Mouse (Mus musculus) ovary, postnatal 36 days (tissue): ENCODE results near the gene Cldn3.
A peak's percentile ranks its signal among the peaks of the same experiment; 100 is the strongest.
"Not testable (repeated sequence)": the region's sequence is repeated elsewhere in the genome, so short reads cannot be mapped to it uniquely, and the experiment has no call there.

Experiments used
- DNase-seq: peaks from one replicate; pipeline ENCODE4 v3.0.0; 2022; ENCODE audit warnings: low spot score, mixed read lengths

Cldn3 gene

DNA sequence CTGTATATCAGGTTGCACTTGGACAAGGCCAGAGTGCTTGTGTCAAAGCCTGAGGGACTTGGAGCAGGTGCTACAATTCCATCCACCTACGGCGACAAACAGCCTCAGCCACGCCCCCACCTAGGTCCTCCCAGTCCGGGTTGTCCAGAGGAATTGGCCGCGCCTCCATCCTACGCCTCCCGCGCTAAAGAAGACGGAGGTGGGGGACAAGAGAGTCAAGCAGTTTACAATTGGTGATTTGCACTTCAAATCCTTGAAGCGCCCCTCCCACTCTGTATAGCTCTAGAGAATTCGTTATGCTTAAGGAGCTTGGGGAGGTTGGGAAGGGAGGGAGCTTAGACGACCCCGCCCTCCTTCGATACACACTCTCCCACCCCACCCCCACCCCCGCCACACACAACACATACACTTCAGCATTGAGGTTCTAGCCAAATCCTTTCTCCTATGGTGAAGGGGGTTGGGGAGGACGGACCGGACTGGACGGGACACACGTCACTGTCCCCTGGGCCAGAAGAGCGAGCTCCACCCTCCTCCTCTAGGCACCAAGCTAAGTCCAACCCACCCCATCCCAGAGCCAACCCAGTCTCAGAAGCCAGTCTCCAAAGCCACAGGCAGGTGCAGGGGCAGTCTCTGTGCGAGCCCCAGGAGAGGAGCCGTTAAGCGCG lies at the start of gene Cldn3:
Gene Cldn3 (plus strand): TSS at position 582 of the 665 bp plus-strand sequence.
- peak; percentile 62 for DNase-seq

DNA sequence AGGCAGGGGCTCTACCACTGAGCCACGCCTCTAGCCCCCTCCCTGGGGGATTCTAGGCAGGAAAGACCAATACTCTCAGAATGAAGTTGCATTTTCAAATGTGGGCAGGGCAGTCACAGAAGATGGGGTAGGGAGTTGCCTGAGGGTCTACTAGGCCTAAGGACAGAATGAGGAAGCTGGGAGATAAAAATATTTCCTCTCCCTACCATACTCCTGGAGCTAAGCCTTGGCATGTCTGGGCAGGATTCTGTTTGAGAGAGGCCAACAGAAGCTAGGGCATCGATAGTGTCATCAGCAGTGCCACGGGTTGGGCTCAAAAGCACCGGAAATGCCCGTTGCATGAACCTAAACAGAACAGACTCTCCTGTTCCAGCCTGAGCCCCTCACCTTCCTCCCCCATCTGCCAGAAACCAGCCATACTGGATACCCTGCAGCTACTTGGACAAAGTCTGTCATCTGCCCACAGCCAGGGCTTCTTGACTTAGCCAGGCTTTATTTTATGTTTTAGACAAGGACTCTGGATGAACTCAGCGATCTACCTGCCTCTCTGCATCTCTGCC lies 49.3 kb upstream of the Cldn3 start:
- DNase-seq = no peak

DNA sequence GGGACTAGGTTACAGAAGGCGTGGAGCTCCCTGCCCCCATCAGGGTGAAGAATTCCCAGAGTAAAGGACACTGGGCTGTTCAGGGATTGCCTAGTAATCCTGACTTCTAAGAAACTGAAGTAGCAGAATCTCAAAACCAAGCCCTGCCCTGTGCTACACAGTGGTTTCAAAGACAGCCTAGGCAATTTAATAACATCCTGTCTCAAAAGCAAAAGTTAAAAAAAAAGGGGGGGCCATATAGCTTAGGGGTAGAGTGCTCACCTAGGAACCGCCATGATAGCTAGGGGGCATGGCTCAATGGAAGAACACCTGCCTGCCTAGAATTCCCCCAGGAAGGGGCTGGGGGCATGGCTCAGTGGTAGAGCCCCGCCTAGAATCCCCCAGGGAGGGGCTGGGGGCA lies 46.9 kb upstream of the Cldn3 start:
- DNase-seq = no peak

DNA sequence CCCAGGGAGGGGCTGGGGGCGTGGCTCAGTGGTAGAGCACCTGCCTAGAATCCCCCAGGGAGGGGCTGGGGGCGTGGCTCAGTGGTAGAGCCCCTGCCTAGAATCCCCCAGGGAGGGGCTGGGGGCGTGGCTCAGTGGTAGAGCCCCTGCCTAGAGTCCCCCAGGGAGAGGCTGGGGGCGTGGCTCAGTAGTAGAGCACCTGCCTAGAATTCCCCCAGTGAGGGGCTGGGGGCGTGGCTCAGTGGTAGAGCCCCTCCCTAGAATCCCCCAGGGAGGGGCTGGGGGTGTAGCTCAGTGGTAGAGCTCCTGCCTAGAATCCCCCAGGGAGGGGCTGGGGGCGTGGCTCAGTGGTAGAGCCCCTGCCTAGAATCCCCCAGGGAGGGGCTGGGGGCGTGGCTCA lies 46.5 kb upstream of the Cldn3 start:
- DNase-seq = not testable (repeated sequence)

DNA sequence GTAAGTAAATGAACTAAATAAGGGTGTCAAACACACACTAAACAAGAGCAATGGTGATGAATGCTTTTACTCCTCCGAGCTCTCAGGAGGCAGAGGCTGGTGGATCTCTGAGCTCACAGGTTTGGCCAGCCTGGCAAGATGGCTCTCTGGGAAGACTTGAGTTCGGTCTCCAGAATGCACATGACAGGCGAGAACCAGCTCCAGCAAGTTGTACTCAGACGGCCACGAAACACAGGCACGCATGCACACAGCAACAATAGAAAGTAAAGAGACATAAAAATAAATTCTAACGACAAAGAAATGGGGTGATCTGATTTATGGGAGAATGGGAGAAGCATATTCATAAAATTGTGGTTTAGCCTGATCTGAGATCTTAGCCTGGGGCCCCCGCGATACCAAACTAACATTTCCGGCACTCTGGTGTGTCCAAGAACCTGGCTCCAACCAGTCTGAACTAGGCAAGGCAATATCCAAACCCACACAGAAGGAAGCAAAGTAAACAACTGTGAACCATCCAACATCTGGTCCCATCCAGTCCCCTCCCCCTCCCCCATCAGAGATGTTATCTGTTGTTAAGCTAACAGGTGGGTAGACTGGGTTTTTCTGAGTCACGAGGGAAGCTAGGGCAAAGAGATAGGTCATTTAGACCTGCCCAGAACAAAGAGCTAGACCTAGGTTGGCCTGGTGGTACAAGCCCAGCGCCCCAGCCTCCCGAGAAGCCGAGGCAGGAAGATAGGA lies 44.4 kb upstream of the Cldn3 start:
- no peak for DNase-seq

DNA sequence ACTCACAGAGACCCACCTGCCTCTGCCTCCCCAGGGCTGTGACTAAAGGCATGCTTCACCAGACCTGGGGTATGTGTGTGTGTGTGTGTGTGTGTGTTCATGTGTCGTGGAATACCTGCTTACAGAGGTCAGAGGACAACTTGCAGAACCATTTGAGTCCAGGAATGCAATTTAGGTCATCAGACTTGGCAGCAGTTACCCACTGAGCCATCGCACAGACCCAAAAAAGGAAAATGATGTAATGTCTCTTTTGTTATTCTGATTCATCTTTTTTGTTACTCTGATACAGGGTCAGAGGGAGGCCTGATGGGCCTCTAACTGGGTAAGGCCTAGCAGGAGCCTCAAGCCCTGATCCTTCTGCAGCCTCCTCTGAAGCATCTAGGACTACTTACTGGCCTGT lies 43.3 kb upstream of the Cldn3 start:
- no peak for DNase-seq

DNA sequence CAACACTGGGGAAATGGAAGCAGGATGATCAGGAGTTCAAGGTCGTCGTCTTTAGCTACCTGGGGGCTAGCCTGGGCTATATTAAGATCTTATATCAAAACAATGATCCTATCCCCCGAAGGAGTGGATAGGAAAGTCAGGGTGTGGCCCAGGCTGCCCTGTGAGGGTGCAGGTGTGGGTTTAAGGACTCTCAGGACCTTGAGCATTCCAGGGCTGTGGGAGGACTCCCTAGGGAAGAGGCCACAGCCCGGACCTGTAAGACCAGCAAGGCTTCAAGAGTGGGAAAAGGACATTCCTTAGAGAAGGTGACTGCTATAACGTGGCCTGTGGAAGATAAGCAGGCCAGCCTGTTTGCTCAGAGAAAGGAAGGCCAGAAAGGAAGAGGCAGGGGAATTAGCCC lies 41.8 kb upstream of the Cldn3 start:
- DNase-seq = no peak

DNA sequence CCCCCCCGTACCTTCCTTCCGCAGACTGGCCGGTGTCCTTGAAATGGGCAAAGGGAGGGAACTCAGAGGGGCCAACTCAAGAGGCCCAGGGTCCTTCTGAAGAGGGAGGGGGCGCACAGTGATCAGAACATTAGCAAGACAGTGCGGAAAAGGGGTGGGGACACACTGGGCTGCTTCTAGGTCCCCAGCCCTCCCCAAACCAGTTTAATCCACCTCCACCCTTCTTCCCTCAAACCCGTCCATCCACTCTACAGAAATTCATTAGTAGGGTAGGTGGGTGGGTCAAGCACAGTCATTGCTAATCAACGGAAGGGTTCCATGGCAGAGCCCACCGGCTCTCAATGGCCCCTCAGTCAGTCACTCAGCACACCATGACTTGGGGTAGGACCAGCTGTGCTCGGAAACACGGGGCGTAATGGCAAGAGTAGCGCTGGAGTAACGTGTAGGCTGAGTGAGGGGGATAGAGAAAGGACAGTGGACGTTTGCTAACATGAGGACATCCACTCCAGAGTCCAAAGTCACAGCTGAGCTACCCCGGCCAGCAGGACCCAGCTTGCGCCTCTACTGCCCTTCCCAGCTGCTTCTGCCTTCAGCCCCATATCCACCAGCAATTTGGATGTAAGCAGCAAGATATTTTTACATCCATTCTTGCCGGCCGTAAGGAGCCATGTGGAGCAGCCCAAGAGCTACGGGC lies 40.6 kb upstream of the Cldn3 start:
- DNase-seq = no peak

DNA sequence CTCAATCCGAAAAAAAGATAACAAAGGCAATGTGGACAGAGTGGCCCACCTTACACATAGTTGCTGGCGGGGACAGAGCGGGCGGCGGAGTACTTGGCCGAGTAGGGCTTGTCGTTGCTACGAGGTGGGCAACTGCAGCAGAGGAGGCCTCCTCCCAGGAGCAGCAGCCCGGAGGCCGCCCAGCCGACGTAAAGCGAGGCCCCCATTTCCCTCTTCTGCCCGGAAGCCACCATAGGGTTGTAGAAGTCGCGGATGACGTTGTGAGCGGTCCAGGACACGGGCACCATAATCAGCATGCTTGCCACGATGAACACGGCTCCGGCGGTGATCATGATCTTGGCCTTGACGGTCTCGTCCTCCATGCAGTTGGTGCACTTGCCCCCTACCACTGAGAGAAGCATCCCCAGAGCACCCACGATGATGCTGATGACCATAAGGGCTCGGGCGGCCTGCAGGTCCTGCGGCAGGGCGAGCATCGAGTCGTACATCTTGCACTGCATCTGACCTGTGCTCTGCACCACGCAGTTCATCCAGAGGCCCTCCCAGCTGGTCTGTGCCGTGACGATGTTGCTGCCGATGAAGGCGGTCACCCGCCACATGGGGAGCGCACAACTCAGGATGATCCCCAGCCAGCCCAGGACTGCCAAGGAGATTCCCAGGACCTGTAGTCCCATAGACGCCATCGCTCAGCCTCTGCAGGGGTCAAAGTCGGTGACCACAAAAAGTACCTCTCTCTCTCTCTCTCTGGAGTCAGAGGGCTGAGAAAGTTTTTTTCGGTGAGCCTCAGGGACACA lies 39.8 kb upstream of the Cldn3 start:
- DNase-seq = no peak

DNA sequence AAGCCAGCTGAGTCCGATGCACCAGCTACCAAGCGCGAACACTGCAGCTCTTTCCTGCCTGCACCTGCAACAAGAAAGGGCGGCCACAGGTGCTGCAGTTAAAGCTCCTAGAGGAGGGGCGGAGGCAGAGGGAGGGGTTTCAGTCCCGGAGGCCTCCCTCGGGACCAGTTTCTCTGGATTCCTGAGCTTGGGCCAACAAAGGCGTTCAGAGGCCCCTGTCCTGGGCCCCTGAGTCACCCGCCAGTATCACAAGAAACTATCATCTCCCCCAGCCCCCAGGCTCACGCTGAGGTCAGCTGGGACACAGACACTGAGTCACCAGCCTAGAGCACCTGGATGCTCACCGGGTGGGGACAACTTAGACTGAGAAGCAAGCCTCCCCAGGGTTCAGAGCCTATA lies 39.2 kb upstream of the Cldn3 start, which contains the start of gene Cldn4:
Gene Cldn4 (minus strand): TSS at position 78 of the 399 bp plus-strand sequence.
- no peak for DNase-seq

DNA sequence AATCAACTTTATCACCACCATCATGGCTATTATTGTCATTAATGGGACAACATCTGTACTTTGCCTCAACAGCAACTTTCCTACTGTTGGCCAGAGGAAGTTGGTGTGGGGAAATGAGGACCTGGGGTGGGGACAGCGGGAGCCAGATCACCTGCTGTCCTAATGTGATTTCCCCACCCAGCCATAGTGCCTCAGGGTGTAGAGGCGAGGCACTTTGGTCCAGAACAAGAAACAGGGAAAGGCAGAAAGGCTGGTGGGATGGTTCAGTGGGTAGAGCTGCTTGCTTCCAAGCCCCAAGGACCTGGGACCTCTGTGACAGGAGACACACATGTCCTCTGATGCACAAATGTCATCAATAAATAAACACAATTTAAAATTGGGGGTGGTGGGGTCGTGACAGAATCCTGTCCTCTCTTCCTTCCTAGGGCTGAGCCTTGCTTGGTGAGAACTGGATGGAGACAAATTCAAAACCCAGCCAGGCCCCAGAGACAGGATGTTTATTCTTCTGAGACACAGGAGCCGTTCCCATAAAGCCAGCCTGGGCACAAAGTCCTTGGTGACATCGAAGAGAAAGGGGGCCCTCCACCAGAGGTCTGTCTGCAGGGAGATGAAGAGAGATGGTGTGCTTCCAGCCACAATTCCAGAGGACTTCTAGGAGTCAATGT lies 38.5 kb upstream of the Cldn3 start:
- no peak for DNase-seq

DNA sequence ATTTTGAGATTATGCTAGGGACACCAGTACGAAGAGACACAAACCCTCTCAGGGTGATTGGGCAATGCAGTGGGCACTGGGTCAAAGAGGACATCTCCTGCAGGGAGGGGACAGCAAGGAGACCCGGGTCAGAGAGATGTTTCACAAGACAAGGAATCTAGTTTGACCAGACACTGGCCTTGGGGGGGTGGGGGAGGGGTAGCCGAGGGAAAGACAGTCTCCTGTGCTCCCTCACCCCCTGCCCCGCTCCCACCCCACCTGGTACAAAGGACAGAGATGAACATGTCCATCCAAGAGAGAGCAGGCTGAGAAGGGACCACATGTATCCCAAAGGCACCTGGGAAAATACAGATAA lies 38.0 kb upstream of the Cldn3 start:
- DNase-seq = no peak

DNA sequence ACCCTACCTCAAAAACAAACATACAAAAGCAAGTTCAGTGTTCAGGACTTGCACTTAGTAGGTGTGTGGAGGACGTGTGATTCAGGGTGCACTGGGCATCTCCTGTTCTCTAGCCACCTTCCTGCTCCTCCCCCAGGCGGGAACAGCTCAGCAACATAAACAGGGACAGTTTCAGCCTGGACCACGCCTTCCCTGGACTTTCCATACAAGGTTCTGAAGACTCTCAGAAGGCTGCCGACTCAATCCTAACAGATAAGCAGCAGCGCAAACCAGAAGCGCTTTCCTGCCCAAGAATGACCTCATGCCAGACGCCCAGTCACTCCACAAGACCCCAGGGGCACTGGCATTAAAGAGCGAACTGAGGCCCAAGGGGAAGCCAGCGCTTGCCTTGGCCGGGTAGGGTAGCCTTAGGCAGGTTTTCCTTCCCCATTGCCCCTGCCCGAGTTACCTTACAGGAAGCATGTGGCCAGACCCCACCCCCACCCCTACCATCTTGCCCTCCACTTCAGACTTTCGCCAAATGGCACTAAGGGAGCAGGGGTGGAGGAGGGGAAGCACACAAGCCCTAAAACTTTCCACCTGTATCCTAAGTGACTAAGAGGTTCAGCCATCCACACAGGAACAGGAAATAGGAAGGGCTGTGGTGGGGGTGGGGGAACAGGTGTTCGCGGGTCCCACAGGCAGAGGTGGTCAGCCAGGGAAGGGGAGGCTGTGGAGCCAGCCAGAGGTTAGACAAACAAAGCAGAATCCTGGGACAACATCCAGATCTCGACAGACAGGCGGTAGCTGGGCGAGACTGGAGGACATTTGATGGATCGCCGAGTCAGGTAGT lies 34.7 kb upstream of the Cldn3 start:
- no peak for DNase-seq

DNA sequence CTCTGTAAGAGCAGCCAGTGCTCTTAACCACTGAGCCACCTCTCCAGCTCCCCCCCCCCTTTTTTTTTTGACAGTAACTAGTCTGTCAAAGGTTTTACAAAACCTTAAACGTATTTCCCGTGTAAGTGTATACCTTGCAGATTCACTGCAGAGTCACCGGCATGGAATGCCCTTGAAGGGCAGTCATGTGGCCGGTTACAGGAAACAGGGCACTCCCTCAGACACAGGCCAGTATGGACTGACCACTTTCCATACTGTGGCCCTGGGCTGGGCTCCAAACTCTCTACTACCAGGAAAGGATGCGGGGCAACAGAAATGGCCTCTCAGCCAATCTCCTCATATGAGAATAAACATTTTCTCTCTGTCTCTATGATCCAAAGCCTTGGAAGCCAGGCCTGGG lies 30.5 kb upstream of the Cldn3 start:
- DNase-seq = no peak

DNA sequence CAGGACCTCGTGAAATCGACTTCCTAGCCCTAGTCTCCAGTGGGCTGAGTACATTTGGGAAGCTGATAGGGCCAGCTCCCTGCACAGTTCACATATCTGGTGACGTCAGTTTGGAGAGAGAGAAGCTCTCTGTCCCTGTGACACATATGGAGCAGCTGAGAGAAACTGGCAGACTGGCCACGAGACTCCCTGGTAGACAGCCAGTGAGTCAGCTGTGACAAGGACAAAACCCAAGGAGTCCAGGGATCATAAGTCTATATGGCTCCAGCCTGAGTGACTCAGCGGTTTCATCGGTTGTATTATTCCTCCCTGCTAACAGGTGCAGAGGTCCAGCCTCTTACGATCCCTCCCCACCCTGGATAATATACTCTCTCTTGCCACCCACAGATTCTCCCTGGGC lies 26.9 kb upstream of the Cldn3 start:
- no peak for DNase-seq

DNA sequence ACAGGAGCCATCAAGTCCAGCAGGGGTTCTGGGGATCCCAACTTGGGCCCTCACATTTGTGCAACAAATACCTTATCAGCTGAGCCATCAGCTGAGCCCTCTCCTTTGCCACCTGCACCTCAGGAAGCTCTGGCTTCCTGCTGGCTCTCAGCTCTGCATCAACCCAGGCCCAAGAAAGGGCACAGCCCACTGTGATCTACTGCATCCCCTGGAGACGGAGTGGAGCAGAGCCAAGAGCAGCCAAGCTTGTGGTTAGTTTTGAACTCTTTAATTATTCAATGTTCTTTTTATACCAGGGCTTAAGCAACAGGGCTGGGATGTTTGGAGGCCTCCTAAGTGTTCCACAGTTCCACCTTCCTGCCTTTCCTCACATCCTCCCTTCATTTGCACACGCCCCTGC lies 25.6 kb upstream of the Cldn3 start:
- no peak for DNase-seq

DNA sequence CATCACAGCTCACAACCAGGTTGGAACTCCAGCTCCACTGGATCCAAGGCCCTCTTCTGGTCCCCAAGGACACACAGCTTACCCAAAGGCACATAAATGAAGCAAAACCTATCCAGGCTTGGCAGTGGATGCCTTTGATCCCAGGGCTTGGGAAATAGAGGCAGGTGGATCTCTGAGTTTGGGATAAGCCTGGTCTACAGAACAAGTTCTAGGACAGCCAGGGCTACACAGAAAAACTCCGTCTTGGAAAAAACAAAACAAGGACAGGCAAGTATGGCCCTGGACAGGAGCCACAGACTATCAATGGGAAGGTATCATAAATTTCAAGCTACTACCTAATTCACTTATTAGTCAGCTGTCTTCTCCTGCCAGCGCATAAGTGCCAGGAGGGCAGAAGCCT lies 24.5 kb upstream of the Cldn3 start:
- DNase-seq = no peak

DNA sequence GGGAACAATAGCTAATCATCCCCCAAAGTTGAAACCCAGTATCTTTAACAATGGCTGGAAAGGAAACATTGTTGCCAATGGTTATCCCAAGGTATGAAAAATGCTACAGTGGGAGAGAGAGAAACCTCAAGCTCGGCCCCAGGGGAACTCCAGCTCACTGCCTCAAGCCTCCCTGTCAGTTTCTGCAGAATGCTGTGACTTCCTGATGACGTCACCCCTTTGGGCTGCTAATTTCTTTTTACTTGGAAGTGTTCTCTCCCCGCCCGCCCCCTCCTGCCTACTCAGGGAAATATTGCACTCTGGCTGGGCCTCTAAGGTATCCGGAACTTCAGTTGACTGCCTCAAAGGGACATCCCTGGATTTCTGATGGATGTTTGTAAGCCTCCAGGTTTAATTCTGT lies 22.5 kb upstream of the Cldn3 start:
- DNase-seq = no peak

DNA sequence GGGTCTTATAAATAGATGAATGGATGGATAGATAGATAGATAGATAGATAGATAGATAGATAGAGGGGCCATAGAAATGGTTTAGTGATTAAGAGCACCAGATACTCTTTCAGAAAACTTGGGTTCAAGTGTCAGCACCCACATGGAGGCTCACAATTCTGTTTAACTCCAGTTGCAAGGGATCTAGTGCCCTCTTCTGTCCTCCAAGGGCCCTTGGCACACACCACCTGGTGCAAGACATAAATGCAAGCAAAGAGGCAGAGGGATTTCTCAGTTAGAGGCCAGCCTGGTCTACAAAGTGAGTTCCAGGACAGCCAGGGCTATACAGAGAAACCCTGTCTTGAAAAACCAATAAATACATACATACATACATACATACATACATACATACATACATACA lies 21.4 kb upstream of the Cldn3 start:
- DNase-seq = not testable (repeated sequence)

DNA sequence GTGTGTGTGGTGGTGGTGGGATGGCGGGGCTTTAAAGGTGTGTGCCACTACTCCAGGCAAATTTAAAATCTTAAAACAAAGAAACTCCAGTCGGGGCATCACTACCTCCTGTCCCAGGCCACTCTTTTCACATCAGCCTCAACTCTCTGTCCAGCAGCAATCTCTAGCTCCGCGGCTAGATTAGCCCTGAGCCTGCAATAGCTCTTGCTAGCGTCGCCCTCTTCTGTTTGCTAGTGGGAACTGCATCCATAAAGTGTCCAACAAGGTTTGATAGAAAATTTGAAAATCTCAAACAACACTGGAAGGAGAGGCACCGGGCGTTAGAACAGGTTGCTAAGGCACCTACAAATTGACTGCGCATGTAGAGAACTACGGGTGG lies 20.6 kb upstream of the Cldn3 start:
- peak; percentile 57 for DNase-seq
